Mouse (Mus musculus) large intestine, adult 2 months (tissue): ENCODE results near the gene Bcar1. TPM values are rescaled to one million over a fixed set of nuclear protein-coding genes. Genes with fewer than 3 reads are reported as not detected.

Experiments
- DNase-seq: peaks from one replicate; pipeline ENCODE4 v3.0.0-alpha.2; 2012; ENCODE audit warnings: low read depth, low spot score
- WGBS: fragments of 180-500 bp; shearing (Covaris S2); methylation state at CpG from one replicate; pipeline ENCODE4 v1.1.7; 2018; 5-methylcytosine and 5-hydroxymethylcytosine counted together
- polyA plus RNA-seq: library from polyadenylated mRNA; depleted of rRNA; stranded (reverse); fragments of >200 nt; gene quantifications from 2 replicates; pipeline ENCODE4 v1.2.3, GENCODE M21; 2012

Gene Bcar1
- polyA plus RNA-seq, 1 experiment: 77.4 TPM

DNA sequence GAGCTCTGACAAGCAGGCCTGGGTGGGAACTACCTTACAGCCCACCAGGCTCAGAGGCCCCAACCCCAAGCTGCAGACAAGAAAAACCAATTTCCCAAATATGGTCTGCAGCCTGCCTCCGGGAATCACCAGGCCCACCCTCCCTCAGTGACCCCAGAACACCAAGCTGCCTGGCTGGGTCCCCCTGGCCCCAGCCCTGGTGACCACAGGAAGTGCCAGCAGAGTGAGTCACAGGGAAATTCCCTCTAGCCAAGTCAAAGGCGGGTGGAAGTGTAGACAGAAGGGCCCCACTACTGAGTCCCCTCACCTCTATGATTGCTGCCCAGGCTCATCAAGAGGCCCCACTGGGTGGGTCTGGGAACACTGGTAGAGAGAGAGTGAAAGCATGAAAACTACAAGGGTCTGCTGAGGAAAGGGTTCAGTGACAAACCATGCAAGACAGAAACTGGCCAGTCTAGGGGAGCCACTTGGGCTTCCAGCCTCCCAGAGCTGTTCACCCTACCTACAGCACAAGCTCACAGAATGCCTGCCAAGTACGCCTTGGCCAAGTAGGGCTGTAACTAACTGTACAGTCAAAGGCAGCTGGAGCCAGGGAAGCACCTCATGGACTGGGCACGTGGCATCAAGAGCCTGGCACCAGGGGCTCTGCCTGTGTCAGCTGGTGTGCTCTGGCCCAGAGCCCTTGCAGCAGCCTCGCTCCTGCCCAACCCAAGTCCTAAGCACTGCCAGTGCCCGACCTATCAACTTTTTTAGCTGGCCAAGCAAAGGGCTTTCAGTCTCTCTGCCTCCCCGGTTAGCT, 17.3 kb downstream of the Bcar1 start:
- no peak for DNase-seq
- 10% methylated on average over 7 of the region's 7 CpGs for WGBS

DNA sequence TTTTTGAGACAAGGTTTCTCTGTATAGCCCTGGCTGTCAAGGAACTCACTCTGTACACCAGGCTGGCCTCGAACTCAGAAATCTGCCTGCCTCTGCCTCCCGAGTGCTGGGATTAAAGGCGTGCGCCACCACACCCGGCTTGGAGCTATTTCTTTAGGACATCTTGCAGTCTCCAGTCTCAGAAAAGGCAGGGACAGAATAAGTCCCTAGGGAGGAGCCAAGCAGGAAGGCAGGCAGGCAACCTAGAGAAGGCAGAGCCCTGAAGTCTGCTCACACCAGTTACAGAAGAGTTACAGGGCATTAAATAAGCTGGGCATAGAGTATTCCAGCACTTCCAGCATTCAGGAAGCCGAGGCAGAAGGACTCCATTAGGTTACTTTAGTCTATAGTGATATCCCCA, 18.3 kb downstream of the Bcar1 start:
- no peak for DNase-seq
- 72% methylated on average over 6 of the region's 6 CpGs for WGBS

DNA sequence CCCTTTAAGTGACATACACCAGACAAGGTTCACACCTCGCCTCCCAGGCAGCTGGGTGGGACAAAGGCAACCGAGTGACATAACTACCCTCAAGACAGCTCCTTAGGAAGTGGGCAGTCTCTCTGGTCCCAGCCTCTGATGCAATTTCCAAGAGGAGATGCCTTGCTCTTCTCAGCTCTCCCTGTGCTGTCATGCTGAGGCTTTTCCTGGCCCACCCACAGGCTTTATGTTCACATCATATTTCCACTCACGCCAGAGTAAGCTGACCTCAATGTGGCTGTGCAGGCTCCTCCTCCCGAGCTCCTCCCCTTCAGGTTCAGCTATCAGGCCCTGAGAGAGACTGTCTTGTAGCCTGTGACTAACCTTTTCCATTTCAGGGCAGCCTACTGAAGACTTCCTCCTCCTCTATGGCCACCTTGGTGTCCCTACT, 23.5 kb downstream of the Bcar1 start:
- 47% methylated on average over 4 of the region's 4 CpGs for WGBS
- no peak for DNase-seq

DNA sequence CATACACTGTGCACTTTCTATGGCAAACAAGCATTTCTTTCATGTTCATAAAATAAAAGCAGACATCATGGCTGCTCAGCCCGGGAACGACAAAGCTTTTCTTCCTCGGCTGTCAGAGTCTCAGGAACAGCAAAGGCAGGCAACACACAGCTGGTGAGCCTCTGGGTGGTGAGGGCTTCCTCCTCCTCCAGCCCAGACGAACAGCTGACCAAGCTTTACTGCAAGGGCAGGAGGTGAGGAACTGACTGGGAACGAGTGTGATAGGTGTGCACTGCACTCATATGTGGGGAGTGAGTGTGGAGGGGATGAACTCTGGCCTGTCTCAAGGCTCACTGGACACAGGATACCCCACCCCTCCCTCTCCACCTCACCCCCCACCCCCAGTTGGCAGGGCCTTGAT, 24.7 kb downstream of the Bcar1 start:
- 39% methylated on average over 5 of the region's 5 CpGs for WGBS
- no peak for DNase-seq

DNA sequence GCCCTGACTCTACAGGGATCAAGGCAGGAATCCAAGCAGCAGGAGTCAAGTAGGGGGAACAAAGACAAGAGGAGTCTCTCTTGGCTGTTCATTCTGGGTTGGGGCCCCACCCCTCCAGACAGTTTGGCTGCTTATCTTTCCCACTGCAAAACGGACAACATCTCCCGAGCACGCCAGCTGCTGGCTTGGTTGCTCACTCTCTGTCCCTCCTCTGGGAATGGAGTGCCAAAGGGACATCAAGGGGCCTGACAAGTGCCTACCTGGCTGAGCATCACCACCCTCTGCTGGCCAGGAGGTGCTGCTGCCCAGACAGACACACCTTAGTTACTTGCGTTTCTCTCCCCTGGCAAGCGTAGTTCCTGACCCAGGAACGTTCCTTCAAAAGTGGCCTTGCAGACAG, 25.7 kb downstream of the Bcar1 start:
- no peak for DNase-seq

DNA sequence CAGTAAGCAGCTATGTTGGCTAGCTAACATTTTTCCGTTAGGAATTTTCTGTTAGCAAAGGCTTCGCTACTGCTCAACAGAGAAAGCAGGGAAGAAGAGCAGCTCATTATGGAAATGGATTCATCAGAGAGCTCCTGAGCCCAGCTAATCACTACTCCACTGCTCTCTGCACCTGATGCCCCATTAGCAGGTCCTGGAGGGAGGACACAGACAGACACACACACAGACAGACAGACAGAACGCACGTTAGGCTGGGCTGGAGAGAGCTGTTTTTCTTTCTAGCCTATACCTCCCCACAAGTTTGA, 26.2 kb downstream of the Bcar1 start:
- DNase-seq: no peak
- 69% methylated on average over 4 of the region's 4 CpGs for WGBS

More for the DNA sequence above, 25.7 kb downstream of the Bcar1 start:
- 24% methylated on average over 6 of the region's 6 CpGs for WGBS

DNA sequence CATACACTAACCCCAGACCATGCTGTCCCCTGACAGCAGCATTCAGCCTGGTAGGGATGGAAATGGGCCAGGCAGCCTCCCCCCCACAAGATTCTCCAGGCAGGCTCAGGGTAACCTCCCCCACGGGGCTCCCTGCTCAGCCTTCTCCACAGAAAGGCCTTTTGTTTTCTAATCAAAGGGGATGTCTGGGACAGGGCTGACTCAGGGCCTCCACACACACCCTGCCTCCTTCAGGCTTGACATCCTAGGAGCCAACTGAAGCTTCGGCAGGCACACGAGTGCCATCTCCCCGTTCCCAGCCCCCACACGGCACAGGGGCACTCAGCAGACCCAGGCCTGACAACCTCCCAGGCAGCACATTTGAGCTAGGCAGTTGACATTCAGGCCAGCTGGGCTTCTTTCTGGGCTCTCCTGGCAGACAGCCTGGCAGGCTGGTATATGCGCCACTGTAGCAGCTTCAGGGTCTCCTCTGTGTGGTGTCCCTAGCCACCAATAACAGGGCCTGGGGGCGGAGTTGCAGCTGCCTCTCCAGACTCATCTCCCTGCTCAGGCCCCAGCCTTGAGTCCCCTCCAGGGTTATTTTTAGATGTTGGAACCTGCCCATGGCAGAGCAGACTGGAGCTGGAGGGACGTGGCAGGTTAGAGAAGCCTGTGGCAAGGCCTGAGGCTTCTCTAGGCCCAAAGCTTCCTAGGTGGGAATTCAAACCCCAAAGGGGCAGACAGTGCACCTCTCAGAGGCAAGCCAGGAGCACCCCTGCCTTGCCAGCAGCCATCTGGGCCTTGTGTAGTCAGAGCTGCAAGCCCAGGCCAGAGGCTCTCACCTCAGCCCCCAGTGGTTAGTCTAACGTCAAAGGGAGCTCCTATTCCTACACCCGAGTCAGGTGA, 26.8 kb downstream of the Bcar1 start:
- WGBS: 67% methylated on average over 10 of the region's 10 CpGs
- DNase-seq: no peak

DNA sequence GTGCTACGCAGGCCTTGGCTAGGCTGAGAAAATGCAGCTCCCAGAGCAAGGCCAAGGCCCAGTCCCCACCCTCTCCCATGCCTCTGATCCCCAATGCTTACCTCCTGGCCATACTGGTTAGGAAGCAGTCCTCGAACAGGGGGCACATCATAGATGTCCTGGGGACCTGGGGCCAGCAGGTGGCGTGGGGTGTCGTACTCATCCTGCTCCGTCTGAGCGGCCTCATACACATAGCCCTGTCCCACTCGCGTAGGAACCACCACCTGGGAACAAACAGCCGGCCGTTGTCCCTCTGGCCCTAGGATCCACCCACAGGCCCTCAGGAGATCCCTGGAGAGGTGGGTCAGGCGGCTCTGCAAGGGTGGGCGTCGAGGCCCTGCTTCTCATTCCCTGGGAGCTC, 28.1 kb downstream of the Bcar1 start:
- no peak for DNase-seq
- 81% methylated on average over 13 of the region's 13 CpGs for WGBS

DNA sequence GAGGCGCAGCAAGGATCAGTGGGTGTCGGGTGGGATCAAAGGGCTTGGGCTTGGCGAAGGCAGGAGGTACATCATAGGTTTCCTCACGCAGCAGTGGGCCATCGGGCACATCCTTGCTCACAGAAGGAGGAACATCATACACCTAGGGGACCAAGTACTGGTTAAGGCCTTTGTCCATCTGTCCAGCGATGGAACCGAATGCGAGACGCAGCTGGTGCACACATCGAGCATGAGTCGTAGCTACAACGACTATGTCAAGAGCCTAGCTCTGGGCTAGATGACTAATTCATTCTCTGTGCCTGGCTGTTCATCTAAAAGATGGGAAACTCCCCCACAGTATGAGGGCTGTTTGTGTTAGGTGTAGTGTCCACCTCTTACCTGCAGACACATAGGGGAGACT, 29.3 kb downstream of the Bcar1 start:
- DNase-seq: no peak

DNA sequence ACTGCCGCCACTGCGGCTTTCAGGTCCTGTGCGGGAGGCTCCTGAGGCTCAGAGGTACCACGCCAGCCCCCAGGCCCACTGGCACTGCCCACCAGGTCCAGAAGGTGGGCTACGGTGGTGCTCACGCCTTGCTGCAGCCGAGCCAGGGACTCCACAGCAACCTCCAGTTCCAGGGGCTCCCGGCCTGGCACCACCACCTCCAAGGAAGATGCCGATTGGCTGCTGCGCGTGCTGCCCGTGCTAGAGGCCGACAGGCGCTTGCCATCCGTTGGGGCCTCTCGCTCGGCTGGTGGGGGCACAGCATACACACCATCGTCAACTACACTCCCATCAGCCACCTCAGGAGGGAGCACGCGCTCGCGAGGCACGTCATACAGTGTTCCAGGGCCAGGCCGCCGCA, 29.8 kb downstream of the Bcar1 start:
- DNase-seq: no peak
- WGBS: 94% methylated on average over 25 of the region's 25 CpGs

More for the DNA sequence above, 29.3 kb downstream of the Bcar1 start:
- 91% methylated on average over 12 of the region's 12 CpGs for WGBS

DNA sequence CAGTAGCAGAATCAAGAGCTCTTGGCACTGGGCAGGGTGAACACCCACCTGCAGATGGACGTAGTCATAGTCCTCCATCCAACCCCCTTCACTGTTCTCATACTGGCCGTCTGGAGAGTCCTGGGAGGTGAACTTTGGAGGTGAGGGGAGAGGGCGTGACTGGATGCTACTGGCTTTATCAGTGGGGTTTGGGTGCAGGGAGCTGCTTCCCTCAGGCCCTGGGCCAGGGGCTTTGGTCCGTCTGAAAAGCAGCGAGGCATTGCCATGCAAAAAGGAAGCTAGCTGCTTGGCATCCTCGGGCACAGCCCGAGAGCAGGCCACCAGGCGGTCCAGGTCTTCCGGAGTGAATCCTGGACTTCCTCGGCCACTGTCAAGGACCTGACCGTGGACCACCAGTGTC, 30.3 kb downstream of the Bcar1 start:
- no peak for DNase-seq
- 90% methylated on average over 11 of the region's 11 CpGs for WGBS

DNA sequence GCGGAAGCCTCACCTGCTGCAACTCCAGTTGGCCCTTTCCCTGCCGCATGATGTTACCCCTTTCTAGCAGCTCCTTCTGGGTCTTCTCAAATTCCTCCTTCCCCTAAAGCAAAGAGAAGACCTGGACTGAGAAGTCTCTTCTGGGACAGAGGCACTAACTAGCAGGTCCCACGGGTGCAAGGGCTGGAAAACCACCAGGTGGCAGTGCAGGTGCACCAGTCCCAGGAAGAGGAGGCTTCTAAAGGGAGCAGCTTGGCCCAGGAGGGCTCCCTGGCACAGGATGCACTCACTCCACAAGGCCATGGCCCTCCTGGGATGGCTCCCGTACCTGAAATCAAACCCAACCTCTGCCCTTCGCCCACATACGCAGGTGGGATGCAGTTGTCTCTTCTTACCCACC, 31.0 kb downstream of the Bcar1 start:
- DNase-seq: no peak

DNA sequence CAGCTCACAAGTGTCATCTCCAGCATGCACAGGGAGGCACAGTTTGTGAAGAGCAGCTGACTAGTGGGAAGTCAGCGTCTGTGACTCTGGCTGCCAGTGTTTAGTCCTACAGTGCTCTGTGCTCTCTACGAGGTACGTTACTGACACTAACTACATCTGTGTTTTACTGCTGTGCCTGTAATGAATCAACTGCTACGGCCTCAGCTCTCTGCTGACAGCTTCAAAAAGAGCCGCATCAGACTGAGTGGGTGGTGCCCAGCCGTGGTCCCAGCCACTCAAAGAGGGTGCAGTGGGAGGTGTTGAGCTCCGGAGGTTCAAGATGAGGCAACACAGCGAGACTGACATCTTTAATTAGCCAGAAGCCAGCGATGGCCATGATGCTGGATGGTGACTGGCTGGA, 31.5 kb downstream of the Bcar1 start:
- no peak for DNase-seq

More for the DNA sequence above, 31.0 kb downstream of the Bcar1 start:
- 73% methylated on average over 6 of the region's 6 CpGs for WGBS

DNA sequence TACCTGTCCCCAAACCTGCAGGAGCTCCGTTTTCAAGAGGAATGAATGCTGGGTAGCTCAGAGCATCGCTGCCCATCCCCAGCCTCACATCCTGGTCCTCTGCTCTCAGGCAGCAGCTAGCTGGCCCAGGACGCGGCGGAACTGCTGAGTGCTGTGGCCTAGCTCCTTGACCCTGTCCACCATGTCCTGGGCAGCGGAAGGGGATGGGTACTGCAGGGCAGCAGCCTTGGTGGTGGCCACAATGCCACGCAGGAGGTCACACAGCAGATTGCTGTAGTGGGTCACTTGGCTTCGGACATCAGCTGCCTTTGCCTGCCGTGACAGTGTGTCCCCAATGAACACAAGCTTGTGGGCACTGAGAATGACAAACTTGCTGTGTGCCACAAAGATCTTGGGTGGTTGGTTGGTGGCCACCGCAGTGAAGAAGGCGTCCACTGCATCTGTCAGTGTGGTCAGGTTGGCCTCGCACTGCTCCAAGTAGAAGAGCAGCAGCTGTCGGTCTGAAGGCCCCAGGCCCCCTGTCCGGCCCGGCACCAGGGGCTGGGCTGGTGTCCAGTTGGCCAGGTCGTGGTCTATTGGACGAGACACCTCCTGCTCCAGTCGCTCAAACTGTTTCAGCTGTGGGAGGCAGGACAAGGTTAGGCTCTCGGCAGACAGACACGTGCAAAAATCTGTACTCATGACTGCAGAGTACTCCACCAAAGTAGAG, 32.7 kb downstream of the Bcar1 start:
- 87% methylated on average over 20 of the region's 20 CpGs for WGBS
- DNase-seq: no peak

More for the DNA sequence above, 31.5 kb downstream of the Bcar1 start:
- WGBS: 65% methylated on average over 9 of the region's 9 CpGs

DNA sequence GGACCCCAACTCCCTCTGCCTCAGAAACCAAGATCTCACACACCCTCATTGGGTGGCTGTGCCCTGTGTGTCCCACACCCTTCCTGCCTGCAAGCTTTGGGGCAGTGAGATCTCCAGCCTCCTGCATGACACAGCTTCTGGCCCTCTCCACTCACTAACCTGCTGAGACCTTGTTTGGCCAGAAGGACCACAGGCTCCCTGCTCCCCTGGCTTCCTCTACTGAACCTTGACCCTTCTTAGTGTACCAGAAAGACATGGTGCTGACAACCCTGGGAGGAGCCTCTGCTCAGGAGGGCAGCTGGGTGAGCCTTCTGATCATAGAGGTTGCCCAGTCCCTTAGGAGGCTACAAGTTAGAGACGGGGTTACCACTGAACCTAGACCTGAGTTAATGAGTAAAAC, 34.4 kb downstream of the Bcar1 start:
- 38% methylated on average over 1 of the region's 1 CpGs for WGBS
- DNase-seq: no peak

DNA sequence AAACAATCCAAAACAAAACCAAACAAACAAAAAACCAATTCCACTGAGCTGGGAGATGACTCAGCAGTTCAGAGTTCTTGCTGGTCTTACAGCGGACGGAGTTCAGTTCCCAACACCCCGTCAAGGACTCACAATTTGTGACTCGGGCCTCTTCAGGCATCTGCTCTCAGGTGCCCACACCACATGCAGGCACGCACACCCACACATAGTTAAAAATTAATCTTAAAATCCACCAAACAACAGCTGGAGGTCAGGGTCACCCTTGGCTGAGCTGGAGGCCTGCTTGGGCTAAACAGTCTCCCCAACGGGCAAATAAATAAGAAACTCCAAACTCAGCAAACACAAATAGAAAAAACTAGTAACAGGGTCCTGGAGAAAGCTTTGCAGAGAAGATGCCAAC, 35.3 kb downstream of the Bcar1 start:
- 26% methylated on average over 6 of the region's 6 CpGs for WGBS
- no peak for DNase-seq

DNA sequence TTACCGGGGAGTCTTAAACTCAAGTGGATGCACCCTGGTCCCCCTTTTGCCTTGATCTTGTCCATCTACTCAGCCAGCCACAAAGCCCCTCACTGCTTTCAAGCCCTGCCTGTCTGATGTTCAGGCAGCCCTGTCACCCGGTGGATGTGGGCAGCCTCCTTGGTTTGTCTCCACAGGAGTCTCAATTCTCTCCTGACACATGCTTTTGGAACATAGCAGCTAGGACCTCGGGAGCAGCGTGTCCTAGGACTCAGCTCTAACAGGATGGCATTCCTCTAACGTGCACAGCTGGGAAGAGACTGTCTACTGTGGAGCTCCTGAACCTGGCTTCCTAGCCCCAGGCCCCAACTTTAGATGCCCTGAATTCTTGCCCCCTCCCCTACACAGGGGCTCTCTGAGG, 37.9 kb downstream of the Bcar1 start:
- DNase-seq: no peak
- WGBS: 42% methylated on average over 5 of the region's 5 CpGs

DNA sequence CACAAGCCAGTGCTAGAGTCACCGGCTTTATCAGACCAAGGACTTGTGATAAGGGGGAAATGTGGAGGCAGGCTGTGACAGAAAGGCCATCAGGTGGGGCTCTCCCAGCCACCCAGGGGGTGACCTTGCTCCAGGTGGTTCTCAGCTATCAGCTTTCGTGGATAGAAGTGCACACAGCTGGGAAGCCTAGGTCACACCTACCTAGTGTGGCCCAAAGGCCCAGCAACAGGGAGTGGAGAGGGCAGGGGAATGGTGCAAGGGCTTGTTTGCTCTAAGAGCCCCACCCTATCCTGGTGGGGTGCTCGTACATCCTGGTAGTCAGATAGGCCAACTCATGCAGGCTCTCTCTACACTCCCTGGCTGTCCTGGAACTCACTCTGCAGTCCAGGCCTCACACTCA, 38.4 kb downstream of the Bcar1 start:
- DNase-seq: peak; percentile 70
- WGBS: 31% methylated on average over 3 of the region's 3 CpGs

DNA sequence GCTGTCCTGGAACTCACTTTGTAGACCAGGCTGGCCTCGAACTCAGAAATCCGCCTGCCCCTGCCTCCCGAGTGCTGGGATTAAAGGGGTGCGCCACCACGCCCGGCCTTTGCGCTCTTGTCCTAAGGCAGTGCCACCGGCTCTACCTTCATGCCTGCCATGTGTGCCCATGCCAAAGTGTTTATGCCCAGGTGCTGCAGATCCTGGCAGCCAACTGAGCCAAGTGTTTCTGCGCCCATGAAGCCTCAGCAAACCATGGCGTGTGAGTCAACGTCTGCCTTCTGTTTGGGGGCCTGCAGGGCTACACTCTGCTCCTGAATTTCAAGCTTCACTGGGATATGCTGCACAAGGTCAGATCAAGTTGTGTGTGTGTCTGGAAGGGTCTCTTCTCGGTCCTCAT, 39.0 kb downstream of the Bcar1 start:
- DNase-seq: no peak
- WGBS: 78% methylated on average over 12 of the region's 12 CpGs

DNA sequence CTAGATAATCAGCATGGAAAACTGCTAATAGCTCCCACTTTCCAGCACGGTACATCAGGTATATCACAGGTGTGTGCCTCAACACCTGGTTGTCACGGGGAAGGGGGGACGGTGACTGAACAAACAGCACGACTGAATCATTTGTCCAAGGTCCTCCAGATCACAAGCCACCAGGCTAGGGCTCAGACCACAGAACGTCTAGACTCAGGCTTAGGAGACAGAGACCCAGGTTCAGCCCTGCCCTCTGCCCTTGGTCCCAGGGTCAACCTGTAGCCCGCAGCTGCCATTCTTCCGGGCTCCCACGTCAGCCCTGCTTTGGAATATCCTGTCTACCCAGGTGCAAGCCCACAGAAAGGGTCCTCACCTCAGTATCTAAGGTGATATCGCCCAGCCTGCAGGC, 42.2 kb downstream of the Bcar1 start:
- no peak for DNase-seq
- WGBS: 78% methylated on average over 9 of the region's 9 CpGs
